ENCODE assay signal across 7 mouse cellular contexts in the genomic region with DNA sequence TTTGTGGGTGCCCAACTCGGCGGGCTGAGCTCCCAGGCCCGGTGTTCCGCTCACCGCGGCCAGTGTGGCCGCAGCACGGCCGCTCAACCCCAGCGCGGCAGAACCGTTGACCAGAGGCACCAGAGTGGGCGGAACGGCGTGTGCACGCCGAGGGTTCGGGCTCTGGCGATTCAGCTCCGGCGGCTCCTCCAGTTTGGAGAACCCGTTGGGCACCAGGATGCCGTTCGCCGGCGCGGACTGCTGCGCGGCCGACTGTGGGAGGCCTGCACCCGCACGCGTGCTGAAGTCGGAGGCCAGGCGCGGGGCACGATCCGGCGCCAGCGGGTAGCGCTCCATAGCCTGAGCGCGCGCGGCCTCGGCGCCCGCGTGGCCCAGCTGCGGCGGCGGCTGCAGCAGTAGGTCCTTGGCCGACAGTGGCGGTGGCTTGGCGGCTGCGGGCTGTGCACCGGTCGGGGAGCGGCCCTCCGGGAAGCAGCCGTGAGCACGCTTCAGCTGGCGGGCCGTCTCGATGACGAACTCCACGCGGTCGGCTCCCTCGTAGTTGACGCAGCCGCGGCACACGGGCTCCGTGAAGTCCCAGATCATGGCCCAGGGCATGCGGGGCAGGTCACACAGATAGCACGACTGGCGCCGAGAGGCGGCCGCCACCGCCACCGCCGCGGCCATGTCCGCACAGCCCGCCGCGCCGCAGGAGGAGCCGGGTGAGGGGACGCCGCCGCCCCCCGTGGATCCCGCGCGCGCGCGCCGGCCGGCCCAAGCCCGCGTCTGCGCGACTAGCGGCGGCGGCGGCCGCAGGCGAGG. TPM values are rescaled to one million over a fixed set of nuclear protein-coding genes. Genes with fewer than 3 reads are reported as not detected.
A peak's percentile ranks its signal among the peaks of the same experiment; 100 is the strongest.
DNase-seq lines count a peak whose midpoint lies in the region; ATAC-seq and TF ChIP-seq lines count a peak whose summit lies in the region.

No protein-coding gene starts in this region.

- DNase-seq in A20 (ENCODE audit: low read depth, low spot score) = peak; percentile 68
- DNase-seq in CD8-positive naive resting alpha-beta T cell, adult 2 months (ENCODE audit: low read depth in 2 of 2, low spot score in 2 of 2) = peak; percentile 29 to 44
- DNase-seq in cerebellum, postnatal 10 days = peak; percentile 85 to 86
- no peak for DNase-seq in heart, embryonic 10.5 days (ENCODE audit: low spot score)
- DNase-seq in kidney, postnatal 14 days = peak; percentile 51
- DNase-seq in midbrain, embryonic 11.5 days (ENCODE audit: low spot score, missing footprints) = peak; percentile 95
- DNase-seq in stomach, postnatal 0 days (ENCODE audit: low spot score) = peak; percentile 50

- peak overlapping the region; percentile 99 for H3K9ac ChIP-seq in midbrain, embryonic 11.5 days (ENCODE audit: low read length)
- peak overlapping the region; percentile 100 for H3K9ac ChIP-seq in stomach, postnatal 0 days (ENCODE audit: low read length)

- H3K4me3 ChIP-seq in heart, embryonic 10.5 days = peak overlapping the region; percentile 100
- H3K4me3 ChIP-seq in midbrain, embryonic 11.5 days (ENCODE audit: low read depth, low read length) = peak overlapping the region; percentile 99
- H3K4me3 ChIP-seq in stomach, postnatal 0 days (ENCODE audit: low read depth, low read length) = peak overlapping the region; percentile 100

- TF ChIP-seq CTCF in stomach, postnatal 0 days (IDR thresholded peaks at IDR 0.05; ENCODE audit: low read depth) = no peak

- peaks cover 56% of the 10 kb centered on the region for H3K4me1 ChIP-seq in heart, embryonic 10.5 days
- H3K4me1 ChIP-seq in midbrain, embryonic 11.5 days (ENCODE audit: control insufficient read depth, insufficient read depth, low read length) = peaks cover 56% of the 10 kb centered on the region
- H3K4me1 ChIP-seq in stomach, postnatal 0 days (replicated peaks; ENCODE audit: control insufficient read depth, insufficient read depth) = peaks cover 10% of the 10 kb centered on the region

- H3K27me3 ChIP-seq in heart, embryonic 10.5 days (ENCODE audit: insufficient read depth, poor library complexity, severe bottlenecking) = no peaks in the 10 kb centered on the region
- no peaks in the 10 kb centered on the region; the same call in 1 of the 2 replicates for H3K27me3 ChIP-seq in midbrain, embryonic 11.5 days (ENCODE audit: control insufficient read depth, insufficient read depth, low read length)
- no peaks in the 10 kb centered on the region for H3K27me3 ChIP-seq in stomach, postnatal 0 days (ENCODE audit: control insufficient read depth, insufficient read depth, low read length)

- no peak for TF ChIP-seq EP300 in stomach, postnatal 0 days (optimal IDR thresholded peaks at IDR 0.05)

- peaks cover 25% of the 10 kb centered on the region for H3K36me3 ChIP-seq in heart, embryonic 10.5 days
- no peaks in the 10 kb centered on the region for H3K36me3 ChIP-seq in midbrain, embryonic 11.5 days (ENCODE audit: control insufficient read depth, insufficient read depth, low read length)
- peaks cover 25% of the 10 kb centered on the region; the same call in 1 of the 2 replicates for H3K36me3 ChIP-seq in stomach, postnatal 0 days (ENCODE audit: control insufficient read depth, insufficient read depth, low read length)

- WGBS in heart, embryonic 10.5 days = 7% methylated on average over 113 of the region's 113 CpGs
- WGBS in midbrain, embryonic 11.5 days = under 1% methylated on average over 80 of the region's 113 CpGs
- WGBS in stomach, postnatal 0 days = under 1% methylated on average over 72 of the region's 113 CpGs

- no peaks in the 10 kb centered on the region for H3K9me3 ChIP-seq in heart, embryonic 10.5 days
- no peaks in the 10 kb centered on the region for H3K9me3 ChIP-seq in midbrain, embryonic 11.5 days (ENCODE audit: control insufficient read depth, low read length)
- H3K9me3 ChIP-seq in stomach, postnatal 0 days (ENCODE audit: control insufficient read depth, low read length) = no peaks in the 10 kb centered on the region

- ATAC-seq in midbrain, embryonic 11.5 days (ENCODE audit: low FRiP score) = no peak
- no peak for ATAC-seq in stomach, postnatal 0 days (ENCODE audit: low FRiP score, low TSS enrichment)

- H3K4me2 ChIP-seq in midbrain, embryonic 11.5 days = peak overlapping the region; percentile 84
- H3K4me2 ChIP-seq in stomach, postnatal 0 days (replicated peaks; ENCODE audit: low read depth) = peak overlapping the region; percentile 91

- H3K27ac ChIP-seq in heart, embryonic 10.5 days = peak overlapping the region; percentile 100
- H3K27ac ChIP-seq in midbrain, embryonic 11.5 days (ENCODE audit: low read depth, low read length) = peak overlapping the region; percentile 83
- peak overlapping the region; percentile 100 for H3K27ac ChIP-seq in stomach, postnatal 0 days (replicated peaks)

RNA-seq across cellular contexts. Expression of a gene that starts 0.8 kb away (rescaled TPM):
- polyA plus RNA-seq in heart, embryonic 10.5 days (2016; fragmentation: Nextera tagmentation; extraction: Ambion mirVana) = 4.6 and 6.5 TPM in 2 replicates
- 4.4 and 4.5 TPM in 2 replicates for polyA plus RNA-seq in midbrain, embryonic 11.5 days (2014; fragmentation: Nextera tagmentation; extraction: Ambion mirVana)
- 10.1 and 10.2 TPM in 2 replicates for polyA plus RNA-seq in stomach, postnatal 0 days (2015; fragmentation: Nextera tagmentation; extraction: Ambion mirVana)
